Mouse (Mus musculus) cerebellum, postnatal 25 days (tissue): ENCODE measurements around the gene Psmb8.
"Not testable (repeated sequence)": the region's sequence is repeated elsewhere in the genome, so short reads cannot be mapped to it uniquely, and the experiment has no call there.

Source experiments
- DNase-seq, 2 experiments: peaks; one replicate each; pipeline ENCODE4 v3.0.0; 2021; ENCODE audit warnings: mixed read lengths in 2 of 2

The Psmb8 gene

DNA sequence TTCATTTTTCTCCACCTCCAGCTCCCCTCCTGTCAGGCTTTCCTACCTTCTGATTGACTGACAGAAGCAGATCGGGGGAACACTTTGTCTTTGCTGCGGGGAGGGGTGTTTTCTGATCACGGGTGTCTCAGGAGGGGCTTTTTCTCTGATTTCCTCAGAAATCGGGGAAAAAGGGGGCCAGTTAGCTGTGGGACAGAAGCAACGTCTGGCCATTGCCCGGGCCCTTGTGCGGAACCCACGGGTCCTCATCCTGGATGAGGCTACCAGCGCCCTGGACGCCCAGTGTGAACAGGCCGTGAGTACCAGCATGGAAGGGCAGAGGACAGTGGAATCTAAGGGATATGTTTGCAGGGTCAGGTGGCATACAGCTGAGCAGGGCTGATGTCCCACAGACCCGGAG, 17.7 kb downstream of the Psmb8 start:
- DNase-seq: no peak

DNA sequence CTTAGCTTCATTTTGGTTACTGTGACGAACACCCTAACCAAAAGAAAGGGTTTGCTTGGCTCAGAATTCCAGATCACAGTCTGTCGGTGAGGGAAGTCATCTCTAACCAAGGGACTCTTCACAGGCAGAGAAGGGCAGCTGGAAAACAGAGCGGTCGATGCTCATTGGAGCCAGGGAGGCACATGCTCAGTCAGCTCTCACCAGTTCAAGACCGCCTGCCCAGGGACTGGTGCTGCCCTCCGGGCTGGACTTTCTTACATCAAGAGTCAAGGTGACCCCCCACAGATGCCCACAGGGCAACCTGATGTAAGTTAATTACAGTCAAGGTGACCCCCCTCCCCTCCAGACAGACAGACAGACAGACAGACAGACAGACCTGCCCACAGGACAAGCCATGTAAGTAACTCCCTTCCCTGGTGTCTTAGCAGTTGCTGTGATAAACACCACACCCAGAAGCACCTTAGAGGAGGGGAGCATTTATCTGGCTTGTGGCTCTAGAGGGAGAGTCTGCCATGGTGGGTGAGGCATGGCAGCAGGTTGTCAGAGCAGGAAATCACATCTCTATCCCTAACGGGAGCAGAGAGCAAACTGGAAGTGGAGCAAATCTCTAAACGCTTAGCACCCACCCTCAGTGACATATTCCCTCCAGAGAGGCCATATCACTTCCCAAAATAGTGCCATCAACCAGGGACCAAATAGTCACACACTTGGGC, 19.9 kb downstream of the Psmb8 start:
- DNase-seq: no peak

DNA sequence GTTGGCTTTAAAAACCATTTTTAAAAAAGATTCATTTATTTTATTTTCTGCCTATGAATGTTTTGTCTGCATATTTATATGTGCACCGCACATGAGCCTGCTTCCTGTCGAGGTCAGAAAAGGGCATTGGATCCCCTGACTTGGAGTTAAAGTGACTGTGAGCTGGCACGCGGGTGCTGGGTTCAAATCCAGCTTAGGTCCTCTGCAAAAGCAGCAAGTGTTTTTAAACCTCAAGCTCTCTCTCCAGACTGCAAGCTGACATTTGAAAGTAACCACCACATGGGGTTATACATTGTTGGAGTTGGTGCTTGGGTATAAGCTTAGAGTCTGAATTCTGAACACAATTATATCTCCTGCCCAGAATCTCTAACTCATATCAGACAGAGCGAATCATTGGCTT, 20.5 kb downstream of the Psmb8 start:
- no peak for DNase-seq

DNA sequence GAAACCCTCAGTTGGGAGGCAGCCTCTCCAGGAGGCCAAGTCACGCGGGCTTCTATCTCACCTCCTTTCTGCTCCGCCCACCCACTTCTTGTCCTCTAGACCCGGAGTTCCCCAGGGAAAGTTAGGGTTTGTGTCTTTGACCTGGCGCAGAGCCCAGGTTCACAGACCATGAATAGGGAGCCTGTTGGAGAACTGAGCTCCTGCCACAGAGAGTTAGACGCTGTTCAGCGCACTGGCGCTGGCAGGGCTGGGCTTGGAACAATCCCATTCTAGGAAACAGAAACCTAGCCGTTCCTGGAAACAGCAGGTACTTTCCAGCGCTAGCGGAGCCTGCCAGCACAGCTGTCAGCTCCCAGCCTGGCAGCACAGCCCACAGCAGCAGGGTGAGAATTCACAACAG, 21.2 kb downstream of the Psmb8 start:
- peak in 1 of 2 experiments; percentile 11 for DNase-seq

DNA sequence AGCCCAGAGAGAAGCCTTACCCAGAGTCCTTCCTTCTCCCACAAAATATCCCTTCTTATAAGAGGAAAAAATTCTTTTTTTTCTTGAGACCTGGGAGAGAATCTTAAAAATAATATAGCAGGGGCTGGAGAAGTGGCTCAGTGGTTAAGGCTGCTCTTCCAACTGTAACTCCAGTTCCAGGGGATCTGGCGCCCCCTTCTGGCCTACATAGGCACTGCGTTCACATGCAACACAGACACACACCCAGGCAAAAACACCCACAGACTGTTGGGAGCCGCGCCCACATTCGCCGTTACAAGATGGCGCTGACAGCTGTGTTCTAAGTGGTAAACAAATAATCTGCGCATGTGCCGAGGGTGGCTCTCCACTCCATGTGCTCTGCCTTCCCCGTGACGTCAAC, 21.6 kb downstream of the Psmb8 start:
- DNase-seq: peak in 1 of 2 experiments; percentile 40

DNA sequence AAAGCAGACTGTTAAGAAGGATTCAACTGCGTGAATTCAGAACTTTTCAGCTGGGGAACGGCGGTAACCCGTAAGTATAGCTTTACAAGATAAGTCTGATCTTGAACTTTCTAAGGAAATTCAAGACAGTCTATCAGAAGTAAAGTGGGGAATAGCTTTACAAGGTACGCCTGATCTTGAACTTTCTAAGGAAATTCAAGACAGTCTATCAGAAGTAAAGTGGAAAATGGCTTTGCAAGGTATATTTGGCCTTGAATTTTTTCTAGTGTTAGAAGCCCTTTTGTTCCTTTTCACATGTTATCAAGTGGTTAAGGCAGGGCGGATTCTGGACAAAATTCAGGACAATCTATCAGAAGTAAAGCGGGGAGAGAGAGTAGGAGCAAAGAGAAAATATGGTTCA, 22.3 kb downstream of the Psmb8 start:
- not testable (repeated sequence) for DNase-seq

DNA sequence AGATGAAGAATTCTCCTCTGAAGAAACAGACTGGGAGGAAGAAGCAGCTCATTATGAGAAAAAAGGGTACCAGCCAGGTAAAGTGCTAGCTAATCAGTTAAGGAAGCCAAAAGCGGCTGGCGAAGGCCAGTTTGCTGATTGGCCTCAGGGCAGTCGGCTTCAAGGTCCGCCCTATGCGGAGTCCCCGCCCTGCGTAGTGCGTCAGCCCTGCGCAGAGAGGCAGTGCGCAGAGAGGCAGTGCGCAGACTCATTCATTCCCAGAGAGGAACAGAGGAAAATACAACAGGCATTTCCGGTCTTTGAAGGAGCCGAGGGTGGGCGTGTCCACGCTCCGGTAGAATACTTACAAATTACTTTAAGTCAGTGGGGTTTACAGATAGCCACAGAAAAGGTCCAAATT, 22.9 kb downstream of the Psmb8 start:
- not testable (repeated sequence) for DNase-seq

DNA sequence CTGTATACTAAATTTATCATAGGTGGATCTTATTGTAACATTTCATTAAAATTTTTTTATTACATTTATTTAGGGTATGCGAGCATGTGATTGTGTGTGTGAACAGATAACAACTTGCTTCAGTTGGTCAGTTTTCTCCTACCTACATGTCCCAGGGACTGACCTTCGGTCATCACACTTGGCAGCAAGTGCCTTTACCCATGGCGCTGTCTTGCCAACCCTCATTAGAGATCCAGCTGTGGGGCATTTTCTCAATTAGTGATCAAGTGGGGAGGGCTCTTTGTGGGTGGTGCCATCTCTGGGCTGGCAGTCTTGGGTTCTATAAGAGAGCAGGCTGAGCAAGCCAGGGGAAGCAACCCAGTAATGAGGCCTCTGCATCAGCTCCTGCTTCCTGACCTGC, 27.3 kb downstream of the Psmb8 start:
- no peak for DNase-seq

DNA sequence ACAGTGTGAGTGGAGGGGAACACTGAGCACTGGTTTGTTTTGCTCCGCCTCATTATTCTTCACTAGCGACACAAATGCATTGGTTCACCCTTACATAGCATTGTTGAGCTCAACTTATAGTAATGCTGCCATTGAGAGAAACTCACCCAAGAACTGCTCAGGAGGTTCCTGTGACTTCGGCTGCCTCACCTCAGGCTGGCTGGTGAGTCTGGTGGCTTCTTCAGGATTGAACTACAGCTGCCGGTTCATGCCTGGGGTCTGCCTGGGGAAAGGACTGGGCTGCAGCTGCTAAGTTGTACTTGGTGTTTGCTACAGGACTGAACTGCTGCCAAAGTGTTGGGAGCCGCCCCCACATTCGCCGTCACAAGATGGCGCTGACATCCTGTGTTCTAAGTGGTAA, 27.9 kb downstream of the Psmb8 start:
- no peak for DNase-seq

DNA sequence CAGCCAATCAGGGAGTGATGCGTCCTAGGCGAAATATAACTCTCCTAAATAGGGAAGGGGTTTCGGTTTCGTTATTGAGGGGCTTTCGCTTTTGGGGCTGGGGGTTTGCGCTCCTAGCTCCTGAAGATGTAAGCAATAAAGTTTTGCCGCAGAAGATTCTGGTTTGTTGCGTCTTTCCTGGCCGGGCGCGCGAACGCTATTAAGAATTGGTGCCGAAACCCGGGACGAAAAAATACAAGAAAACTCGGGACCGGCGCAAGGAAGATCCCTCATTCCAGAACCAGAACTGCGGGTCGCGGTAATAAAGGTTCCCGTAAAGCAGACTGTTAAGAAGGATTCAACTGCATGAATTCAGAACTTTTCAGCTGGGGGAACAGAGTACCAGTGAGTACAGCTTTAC, 28.4 kb downstream of the Psmb8 start:
- not testable (repeated sequence) for DNase-seq

DNA sequence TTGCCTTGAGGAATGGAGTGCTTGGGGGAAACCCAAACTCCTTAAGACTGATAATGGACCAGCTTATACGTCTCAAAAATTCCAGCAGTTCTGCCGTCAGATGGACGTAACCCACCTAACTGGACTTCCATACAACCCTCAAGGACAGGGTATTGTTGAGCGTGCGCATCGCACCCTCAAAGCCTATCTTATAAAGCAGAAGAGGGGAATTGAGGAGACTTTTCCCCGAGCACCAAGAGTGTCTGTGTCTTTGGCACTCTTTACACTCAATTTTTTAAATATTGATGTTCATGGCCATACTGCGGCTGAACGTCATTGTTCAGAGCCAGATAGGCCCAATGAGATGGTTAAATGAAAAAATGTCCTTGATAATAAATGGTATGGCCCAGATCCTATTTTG, 33.5 kb downstream of the Psmb8 start:
- DNase-seq: not testable (repeated sequence)

DNA sequence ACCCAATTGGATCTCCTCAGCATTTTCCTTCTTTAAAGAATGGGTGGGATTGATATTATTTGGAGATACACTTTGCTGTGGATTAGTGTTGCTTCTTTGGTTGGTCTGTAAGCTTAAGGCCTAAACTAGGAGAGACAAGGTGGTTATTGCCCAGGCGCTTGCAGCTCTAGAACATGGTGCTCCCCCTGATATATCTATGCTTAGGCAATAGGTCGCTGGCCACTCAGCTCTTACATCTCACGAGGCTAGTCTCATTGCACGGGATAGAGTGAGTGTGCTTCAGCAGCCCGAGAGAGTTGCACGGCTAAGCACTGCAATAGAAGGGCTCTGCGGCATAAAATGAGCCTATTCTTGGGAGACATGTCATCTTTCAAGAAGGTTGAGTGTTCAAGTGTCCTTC, 34.5 kb downstream of the Psmb8 start:
- not testable (repeated sequence) for DNase-seq

DNA sequence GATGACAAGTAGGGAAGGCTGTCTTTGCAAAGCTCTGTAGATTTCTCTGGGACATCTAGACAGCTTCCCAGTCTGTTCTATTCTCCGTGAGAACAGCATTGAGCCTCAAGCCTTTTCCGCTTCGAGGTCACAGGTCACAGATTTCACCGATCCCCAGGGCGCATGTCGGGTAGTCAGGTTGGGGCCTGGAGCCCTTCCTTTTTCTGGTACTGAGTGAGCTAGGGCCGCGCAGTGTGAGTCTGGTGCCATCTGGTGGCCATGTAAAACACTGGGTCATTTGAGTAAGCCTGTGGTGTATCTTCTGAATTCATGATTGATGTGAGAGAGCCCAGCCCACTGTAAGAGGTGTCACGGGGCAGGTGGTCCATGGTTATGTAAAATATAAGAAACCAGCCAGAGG, 37.4 kb downstream of the Psmb8 start:
- peak; percentile 64 to 75 for DNase-seq

DNA sequence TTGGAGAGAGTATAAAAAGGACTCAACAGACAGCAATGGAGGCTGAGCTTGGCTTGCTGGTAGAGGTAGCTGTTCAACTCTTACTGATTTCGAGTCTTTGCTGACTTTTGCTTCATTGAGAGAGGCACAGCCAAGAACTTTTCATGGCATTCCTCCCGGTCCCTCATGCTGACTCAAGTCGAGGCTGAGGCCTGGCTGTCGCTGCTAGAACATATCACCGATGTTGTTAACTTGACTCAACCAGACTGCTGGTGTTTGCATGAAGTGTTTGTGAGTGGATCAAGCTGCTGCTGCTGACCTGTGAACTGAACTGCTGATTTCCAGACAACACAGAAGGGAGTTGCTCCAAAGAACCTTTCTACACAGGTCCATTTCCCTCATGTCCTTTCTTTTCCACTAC, 39.2 kb downstream of the Psmb8 start:
- no peak for DNase-seq

DNA sequence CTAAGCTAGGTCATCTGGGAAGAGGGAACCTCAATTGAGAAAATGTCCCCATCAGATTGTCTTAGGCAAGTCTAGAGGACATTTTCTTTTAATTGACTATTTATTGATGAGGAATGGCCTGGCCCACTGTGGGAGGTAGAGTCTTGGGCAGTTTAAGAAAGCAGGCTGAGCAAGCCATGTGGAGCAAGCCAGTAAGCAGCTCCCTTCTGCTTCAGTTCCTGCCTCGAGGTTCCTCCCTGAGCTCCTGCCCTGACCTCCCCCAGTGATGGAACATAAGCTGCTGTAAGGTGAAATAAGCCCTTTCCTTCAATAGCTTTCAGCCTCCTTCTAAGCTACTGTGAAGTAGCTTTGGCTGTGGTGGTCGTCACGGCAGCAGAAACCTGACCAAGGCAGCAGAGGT, 40.2 kb downstream of the Psmb8 start:
- no peak for DNase-seq

DNA sequence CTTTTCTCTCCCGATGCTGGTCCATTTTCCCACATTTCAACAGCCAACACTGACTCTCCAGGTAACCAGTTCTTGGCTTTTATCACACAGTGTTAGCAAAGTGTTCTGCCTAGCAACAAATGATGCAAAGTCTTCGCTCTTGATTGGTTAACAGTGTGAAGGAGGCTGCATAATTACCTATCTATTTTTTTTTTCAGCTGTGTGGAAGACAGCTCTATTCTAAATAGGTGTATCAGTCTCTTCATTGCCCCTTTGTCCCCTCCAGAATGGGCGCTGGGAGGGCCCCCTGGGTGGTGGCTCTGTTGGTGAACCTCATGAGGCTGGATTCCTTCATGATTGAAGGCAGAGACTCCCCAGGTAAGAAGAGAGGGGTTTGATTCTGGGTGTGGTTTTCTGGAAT, 41.2 kb downstream of the Psmb8 start, which contains the start of gene H2-Ob:
Gene H2-Ob (plus strand): TSS at position 198 of the 400 bp plus-strand sequence.
- peak in 1 of 2 experiments; percentile 14 for DNase-seq

DNA sequence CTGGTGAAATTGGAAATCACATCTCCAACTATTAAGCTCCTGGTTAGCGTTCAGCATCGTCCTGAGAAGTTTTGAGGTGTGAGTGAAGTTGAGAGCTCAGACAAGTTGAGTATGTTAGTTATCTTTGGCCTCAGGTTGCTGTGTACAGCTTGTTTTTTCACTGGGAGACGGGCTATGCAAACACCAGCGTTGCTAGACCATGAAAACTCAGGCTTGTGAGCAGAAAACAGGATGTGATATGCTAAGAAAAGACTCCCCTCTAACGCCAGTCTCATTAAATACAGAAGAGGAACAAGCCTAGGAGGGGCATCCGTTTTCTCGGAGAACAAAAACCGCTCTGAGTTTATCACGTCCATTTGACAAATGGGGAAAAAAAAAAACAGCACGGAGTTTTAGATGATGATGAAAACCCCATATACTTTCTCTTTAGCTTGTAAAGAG, 42.1 kb downstream of the Psmb8 start:
- no peak for DNase-seq

DNA sequence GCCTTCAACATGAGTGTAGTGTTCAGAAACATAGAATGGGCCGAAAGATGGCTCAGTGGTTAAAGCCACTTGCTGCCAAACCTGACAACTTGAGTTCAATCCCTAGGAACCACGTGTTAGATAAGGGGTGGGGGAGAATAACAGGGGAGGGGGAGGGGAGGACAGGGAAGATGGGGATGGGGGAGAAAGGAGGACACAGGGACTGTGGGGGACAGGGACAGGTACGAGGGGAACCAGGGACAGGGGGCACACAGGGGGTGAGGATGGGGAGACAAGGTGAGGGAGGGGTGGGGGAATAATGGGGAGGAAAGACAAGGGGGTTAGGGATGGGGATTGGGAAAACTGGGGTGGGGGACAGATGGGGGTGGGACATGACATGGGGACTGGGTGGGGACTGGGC, 42.8 kb downstream of the Psmb8 start:
- no peak for DNase-seq

DNA sequence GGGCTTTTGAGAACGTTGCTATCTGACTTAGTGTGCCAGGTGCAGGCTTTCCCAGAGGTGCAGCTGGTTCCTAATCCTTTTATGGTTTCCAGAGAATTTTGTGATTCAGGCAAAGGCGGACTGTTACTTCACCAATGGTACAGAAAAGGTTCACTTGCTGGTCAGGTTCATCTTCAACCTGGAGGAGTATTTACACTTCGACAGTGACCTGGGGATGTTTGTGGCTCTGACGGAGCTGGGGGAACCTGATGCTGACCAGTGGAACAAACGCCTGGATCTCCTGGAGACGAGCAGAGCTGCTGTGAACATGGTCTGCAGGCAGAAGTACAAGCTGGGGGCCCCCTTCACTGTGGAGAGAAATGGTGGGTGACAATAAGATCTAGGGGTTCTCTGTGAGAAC, 43.4 kb downstream of the Psmb8 start:
- no peak for DNase-seq

DNA sequence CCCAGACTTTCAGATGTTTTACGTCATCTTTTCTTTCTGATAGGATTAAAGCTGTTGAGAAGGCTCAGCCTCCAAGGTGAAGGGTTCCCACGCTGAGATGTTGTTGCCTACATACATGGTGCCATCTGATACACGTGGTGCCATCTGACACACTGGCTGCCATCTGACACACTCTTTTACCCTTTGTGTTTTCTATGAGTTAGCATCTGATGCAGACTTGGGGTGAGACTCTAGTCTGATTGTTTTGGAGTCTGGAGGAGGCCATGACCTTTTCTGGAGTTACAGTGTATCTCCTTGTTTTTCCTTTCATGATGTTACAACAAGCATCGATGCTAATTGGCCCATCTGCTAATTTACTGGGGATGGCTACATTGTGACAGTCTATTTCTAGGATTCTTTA, 47.1 kb downstream of the Psmb8 start:
- DNase-seq: no peak

DNA sequence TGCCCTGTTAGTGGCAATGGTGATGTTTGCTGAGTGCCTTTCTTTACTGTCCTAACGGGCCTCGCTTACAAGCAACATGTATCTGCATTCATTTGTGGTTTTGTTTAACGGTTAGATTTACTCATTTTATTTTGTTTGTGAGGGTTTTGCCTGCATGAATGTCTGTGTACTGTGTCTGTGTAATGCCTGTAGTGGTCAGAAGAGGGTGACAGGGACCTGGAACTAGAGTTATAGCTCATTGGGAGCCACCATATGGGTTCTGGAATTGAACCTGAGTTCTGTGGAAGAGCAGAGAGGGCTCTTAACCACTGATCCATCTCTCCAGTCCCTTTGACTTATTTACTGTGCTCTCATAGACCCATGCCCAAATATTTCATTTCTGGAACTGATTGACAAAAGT, 49.5 kb downstream of the Psmb8 start:
- DNase-seq: no peak

DNA sequence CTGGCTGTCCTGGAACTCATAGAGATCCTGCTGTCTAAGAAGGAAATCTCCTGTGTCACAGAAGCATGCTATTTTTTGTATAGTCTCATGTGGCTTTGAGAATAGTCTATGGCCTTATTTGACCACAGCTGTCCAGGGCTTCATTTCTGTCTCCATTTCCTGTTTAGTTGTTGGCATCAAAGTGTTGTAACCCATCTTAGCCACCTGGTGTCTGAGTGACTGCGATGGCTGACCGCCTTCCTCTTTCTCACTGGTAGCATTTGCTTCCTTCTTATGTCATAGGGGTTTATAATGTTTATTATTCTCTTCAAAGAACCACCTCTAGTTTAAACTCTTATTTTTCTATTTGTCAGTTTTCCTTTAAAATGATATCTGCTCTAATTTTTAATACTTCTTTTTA, 51.2 kb downstream of the Psmb8 start:
- no peak for DNase-seq

DNA sequence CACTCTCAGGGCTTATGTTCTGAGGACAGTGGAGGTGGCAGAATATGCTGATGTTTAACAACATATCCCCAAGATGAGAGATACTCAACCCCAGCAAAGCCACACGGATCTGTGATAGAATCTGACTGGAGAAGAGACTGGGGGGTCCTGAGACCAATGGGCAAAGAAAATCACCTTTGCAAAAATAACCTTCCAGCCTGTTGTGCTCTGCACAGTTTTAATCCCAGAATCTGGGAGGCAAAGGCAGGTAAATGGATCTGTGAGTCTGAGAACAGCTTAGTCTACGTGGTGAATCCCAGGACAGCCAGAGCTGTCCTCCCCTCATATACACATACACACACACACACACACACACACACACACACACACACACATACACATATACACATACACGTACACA, 51.8 kb downstream of the Psmb8 start:
- no peak for DNase-seq

DNA sequence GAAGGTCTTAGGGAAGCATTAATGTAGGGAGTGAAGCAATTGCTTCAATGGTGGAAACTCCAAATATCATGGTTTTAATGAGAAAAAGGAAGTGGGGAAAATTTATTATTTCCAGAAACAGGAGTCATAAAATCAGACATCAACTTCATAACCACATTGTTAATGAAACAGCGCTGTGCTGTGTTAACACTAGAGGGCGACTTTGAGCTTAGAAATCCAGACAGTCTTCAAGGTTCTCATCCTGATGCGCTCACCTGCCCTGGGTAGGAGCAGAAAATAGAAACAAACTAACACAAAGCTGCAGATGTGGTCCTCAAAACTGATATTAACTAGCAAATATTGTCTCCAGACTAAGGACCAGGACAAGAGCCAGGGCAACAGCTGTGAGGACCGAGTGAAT, 52.4 kb downstream of the Psmb8 start:
- DNase-seq: peak; percentile 37 to 60
